Mouse (Mus musculus) spleen, adult 2 months (tissue): ENCODE measurements around the gene Fyn. TPM values are rescaled to one million over a fixed set of nuclear protein-coding genes. Genes with fewer than 3 reads are reported as not detected.
A peak's percentile ranks its signal among the peaks of the same experiment; 100 is the strongest.

Experiments
- DNase-seq, 2 experiments: peaks; one replicate each; pipeline versions ENCODE4 v3.0.0 to v3.0.0-alpha.2; 2012 to 2021; ENCODE audit warnings: low spot score in 2 of 2, low read depth in 1 of 2
- H3K27ac ChIP-seq: fragments of 200-500 bp; 2 replicates; pipeline ENCODE4 v1.5.1; 2012; ENCODE audit warnings: low read length, inconsistent platforms; ENCODE audit not compliant: insufficient read depth
- H3K27me3 ChIP-seq: fragments of 200-500 bp; 2 replicates; pipeline ENCODE4 v1.6.1; 2012; ENCODE audit warnings: mild to moderate bottlenecking, moderate library complexity, low read length, inconsistent platforms; ENCODE audit not compliant: control insufficient read depth, insufficient read depth
- H3K36me3 ChIP-seq: fragments of 200-500 bp; 2 replicates; pipeline ENCODE4 v1.6.1; 2012; ENCODE audit warnings: mild to moderate bottlenecking, low read length, inconsistent platforms; ENCODE audit not compliant: control insufficient read depth, insufficient read depth
- H3K4me1 ChIP-seq: fragments of 200-500 bp; 2 replicates; pipeline ENCODE4 v1.6.1; 2011; ENCODE audit warnings: inconsistent platforms; ENCODE audit not compliant: control insufficient read depth, insufficient read depth, insufficient read length
- H3K4me3 ChIP-seq: fragments of 200-500 bp; 2 replicates; pipeline ENCODE4 v1.5.1; 2011; ENCODE audit warnings: mild to moderate bottlenecking, inconsistent platforms; ENCODE audit not compliant: insufficient read depth, insufficient read length; ENCODE audit errors: extremely low read depth
- CTCF ChIP-seq: fragments of 200-500 bp; IDR thresholded peaks from 2 replicates; pipeline ENCODE4 v1.5.1; 2011; ENCODE audit warnings: mild to moderate bottlenecking, inconsistent platforms; ENCODE audit not compliant: insufficient read depth, insufficient read length, insufficient replicate concordance; ENCODE audit errors: extremely low read depth
- POLR2A ChIP-seq: fragments of 200-500 bp; IDR thresholded peaks from 2 replicates; pipeline ENCODE4 v1.6.1; 2011; ENCODE audit warnings: low read depth, low read length, inconsistent platforms
- WGBS: fragments of 180-500 bp; shearing (Covaris S2); methylation state at CpG from one replicate; pipeline ENCODE4 v1.1.7; 2018; 5-methylcytosine and 5-hydroxymethylcytosine counted together
- polyA plus RNA-seq: library from polyadenylated mRNA; depleted of rRNA; stranded (reverse); fragments of >200 nt; gene quantifications from 2 replicates; pipeline ENCODE4 v1.2.3, GENCODE M21; 2012

The Fyn gene
- polyA plus RNA-seq, 1 experiment = 38.0 TPM

- Histone ChIP-seq H3K27ac (no peak overlapping the region), H3K36me3 (no peaks in the 10 kb centered on the region), H3K4me1 (peaks cover 7% of the 10 kb centered on the region; the same call in 1 of the 2 replicates), H3K27me3 (no peaks in the 10 kb centered on the region), H3K4me3 (no peak overlapping the region)
- no peak for DNase-seq
- no peak for TF ChIP-seq CTCF
- no peak for TF ChIP-seq POLR2A
These were observed 32.8 kb upstream of the Fyn start for GRCm38 (mm10) chr10:39335880-39336279.

- no peak overlapping the region for H3K4me3 ChIP-seq
- H3K27me3 ChIP-seq = no peaks in the 10 kb centered on the region
- H3K27ac ChIP-seq = peak overlapping the region; percentile 68
- H3K4me1 ChIP-seq = peaks cover 7% of the 10 kb centered on the region; the same call in 1 of the 2 replicates
- H3K36me3 ChIP-seq = no peaks in the 10 kb centered on the region
- DNase-seq = peak in 1 of 2 experiments; percentile 14
- 13% methylated on average over 2 of the region's 2 CpGs for WGBS
- TF ChIP-seq CTCF = no peak
- no peak for TF ChIP-seq POLR2A
These were observed 29.3 kb upstream of the Fyn start for GRCm38 (mm10) chr10:39339189-39339968.

GRCm38 (mm10) chr10:39339969-39340236 is 28.8 kb upstream of the Fyn start:
- no peak overlapping the region for H3K4me3 ChIP-seq
- DNase-seq = peak in 1 of 2 experiments; percentile 44
- H3K27me3 ChIP-seq = no peaks in the 10 kb centered on the region
- 18% methylated on average over 2 of the region's 2 CpGs for WGBS
- peak overlapping the region; percentile 68; the same call in 1 of the 2 replicates for H3K27ac ChIP-seq
- no peak for TF ChIP-seq CTCF
- TF ChIP-seq POLR2A = no peak
- peaks cover 7% of the 10 kb centered on the region; the same call in 1 of the 2 replicates for H3K4me1 ChIP-seq
- H3K36me3 ChIP-seq = no peaks in the 10 kb centered on the region

- no peak overlapping the region for H3K27ac ChIP-seq
- H3K36me3 ChIP-seq = no peaks in the 10 kb centered on the region
- no peak for DNase-seq
- 59% methylated on average over 1 of the region's 1 CpGs for WGBS
- H3K27me3 ChIP-seq = no peaks in the 10 kb centered on the region
- no peak overlapping the region for H3K4me3 ChIP-seq
- TF ChIP-seq CTCF (no peak), POLR2A (no peak)
- H3K4me1 ChIP-seq = peaks cover 7% of the 10 kb centered on the region; the same call in 1 of the 2 replicates
These were observed 25.1 kb upstream of the Fyn start for GRCm38 (mm10) chr10:39343551-39343950.

- Histone ChIP-seq H3K27me3 (no peaks in the 10 kb centered on the region), H3K4me1 (no peaks in the 10 kb centered on the region), H3K36me3 (no peaks in the 10 kb centered on the region), H3K27ac (no peak overlapping the region), H3K4me3 (no peak overlapping the region)
- TF ChIP-seq CTCF = no peak
- no peak for TF ChIP-seq POLR2A
- 83% methylated on average over 1 of the region's 1 CpGs for WGBS
- DNase-seq = no peak
These were observed 22.7 kb upstream of the Fyn start for GRCm38 (mm10) chr10:39345921-39346320.

GRCm38 (mm10) chr10:39349781-39350364 is 18.8 kb upstream of the Fyn start:
- no peaks in the 10 kb centered on the region for H3K36me3 ChIP-seq
- no peaks in the 10 kb centered on the region for H3K4me1 ChIP-seq
- 91% methylated on average over 14 of the region's 14 CpGs for WGBS
- TF ChIP-seq POLR2A (no peak), CTCF (no peak)
- no peak for DNase-seq
- H3K4me3 ChIP-seq = no peak overlapping the region
- no peak overlapping the region for H3K27ac ChIP-seq
- no peaks in the 10 kb centered on the region for H3K27me3 ChIP-seq

- no peak overlapping the region for H3K4me3 ChIP-seq
- no peak for TF ChIP-seq CTCF
- 91% methylated on average over 4 of the region's 4 CpGs for WGBS
- H3K36me3 ChIP-seq = no peaks in the 10 kb centered on the region
- H3K4me1 ChIP-seq = 0 out of 2 replicates have a peak, but pooled peaks cover 2% of the 10 kb centered on the region
- H3K27ac ChIP-seq = no peak overlapping the region
- no peaks in the 10 kb centered on the region for H3K27me3 ChIP-seq
- DNase-seq = no peak
These were observed 4.5 kb upstream of the Fyn start for GRCm38 (mm10) chr10:39364196-39364595.
